Mouse (Mus musculus): ENCODE data around the gene Ssh1.

The Ssh1 gene

DNA sequence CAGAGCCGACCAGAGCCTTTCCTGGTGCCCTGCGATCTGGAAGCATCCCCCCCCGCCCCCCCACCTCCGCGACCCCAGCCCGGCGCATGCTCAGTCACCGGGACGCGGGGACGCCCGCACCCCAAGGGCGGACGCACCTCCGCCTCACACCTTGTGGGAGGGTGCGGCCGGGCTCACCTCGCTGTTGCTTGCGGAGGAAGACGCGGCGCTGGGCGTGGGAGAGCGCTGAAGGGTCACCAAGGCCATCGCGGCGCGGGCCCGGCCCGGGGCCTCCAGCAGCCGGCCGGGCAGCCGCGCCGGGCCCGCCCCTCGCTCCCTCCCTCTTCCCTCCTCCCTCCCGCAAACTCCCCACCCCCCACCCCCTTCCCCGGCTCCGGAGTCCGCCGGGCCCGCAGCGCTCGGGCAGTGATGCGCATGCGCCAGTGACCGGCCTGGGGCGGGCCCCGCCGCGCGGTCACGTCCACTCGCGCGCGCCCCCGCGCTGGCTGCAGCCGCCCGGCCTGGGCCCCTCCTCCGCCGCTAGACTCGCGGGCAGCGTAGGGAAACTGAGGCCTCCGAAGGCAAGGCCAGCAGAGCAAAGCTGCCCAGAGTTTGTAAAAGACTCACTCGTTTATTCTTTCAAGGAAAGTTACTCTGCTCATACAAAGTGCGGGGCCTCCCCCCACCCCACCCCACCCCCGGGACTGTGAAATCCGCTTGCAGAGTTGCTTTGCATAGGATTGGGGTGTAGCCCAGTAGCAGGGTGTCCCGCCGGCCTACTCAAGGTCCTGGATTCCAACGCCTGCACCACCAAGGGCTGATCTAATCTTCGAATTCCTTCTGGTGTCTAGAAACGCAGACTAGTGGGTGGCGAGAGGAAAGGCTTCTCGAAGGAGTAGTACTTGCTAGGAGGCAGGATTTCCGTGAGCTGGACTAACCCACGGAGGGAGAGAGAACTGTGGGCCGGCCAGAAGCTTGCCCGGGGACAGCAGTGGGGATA lies at the start of gene Ssh1:
Gene Ssh1 (minus strand): TSS at position 408 of the 979 bp plus-strand sequence.
- DNase-seq (ENCODE audit: extremely low read depth, low read depth, low spot score): no peak

DNA sequence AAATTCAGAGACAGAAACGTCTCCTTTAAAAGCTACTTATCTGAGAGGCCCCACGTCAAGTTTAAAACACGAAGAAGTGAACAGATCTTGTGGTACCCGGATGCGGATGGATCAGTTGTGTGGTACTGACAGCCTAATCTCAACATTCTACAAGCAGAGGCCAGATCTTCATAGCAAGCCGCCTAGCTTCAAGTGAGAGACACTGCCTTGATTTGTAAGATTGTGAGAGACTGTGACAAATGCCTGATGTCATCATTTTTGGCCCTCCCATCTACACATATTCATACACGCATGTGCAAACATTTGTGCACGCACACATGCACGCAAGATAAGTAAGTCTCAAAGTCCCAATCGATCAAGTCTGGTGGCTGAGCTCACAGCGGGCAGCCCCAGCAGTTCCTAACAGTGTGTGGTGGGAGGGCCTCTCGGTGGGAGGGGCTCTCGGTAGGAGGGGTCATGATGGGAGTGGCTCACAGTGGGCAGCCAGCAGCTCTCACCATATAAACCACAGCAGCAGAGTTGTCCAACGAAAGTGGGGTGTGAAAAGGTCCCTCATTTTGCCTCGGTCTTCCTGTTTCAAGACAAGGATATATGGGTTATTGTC lies 47.7 kb upstream of the Ssh1 start:
- no peak for DNase-seq (ENCODE audit: extremely low read depth, low read depth, low spot score)

DNA sequence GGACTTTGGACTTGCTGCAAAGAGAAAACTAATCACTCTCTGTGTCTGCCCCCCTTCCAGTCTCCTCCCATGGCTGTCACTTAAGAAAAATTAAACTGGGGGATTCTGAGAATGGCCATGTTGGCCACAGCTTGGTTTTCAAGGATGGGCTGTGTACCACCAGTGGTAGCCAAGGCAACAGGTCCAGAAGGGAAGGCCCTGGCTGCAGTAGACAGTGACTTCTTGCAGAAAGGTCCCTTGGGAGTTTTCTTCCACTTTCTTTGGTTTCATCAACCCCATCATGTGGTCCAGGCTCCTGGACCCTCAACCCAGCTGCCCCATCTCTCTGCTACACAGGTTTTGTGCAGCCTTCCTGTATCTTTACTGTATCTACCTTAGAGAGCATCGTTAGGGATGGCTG lies 47.2 kb upstream of the Ssh1 start:
- no peak for DNase-seq (ENCODE audit: extremely low read depth, low read depth, low spot score)

DNA sequence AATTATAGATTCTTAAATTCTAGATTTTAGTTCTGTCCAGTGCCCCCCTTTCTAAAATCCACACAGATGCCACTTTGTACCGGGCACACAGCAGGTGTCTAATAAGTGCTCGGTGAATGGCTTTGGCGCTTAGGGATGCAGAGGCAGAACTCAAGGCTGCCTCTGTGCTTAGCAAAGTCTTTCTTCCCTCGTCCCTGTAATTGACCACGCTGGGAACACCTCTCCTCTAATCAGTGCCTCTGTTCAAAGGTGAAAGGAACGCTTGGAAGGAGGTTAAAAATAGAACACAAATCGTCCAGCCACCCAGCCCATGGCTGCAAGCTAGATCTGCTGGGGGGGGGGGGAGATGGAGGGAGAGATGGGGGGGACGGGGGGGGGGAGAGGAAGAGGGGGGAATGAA lies 46.8 kb upstream of the Ssh1 start:
- DNase-seq (ENCODE audit: extremely low read depth, low read depth, low spot score): no peak

DNA sequence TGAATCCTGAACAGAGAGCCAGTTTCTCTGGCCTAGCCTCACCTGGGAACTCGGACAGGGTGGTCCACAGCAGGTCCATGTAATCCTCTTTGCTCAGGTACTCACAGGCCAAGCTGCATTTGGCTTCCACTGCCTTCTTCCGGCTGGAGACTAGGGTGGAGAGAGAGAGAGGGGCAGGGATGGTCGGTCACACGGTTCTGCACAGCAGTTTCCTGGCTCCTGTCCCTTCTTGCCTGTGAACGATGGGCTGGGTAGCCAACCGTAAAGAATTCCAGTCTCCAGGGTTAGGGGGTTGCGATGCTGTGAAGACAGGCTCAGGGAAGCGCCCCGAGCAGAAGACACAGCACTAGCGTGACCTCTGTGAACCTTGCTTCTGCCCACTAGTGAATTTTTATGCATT lies 41.4 kb upstream of the Ssh1 start:
- no peak for DNase-seq (ENCODE audit: extremely low read depth, low read depth, low spot score)

DNA sequence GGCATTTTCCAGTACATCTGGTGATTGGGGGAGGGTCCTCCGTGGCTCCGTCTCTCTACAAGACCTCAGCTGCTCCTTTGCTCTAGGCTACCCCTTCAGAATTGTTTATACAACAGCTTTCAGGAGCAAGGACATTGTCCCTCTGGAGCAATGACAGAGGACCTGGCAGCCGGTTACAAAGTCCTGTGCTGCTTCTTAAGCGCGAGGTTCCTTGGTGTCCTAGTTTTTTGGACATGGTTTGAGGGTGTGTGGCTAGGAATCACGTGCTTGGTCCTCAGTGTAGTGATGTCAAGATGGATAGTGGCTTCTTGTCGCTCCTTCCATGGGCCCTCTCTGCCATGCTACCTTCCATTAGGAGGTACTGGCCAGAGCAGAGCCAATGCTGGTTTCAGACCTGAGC lies 40.7 kb upstream of the Ssh1 start:
- no peak for DNase-seq (ENCODE audit: extremely low read depth, low read depth, low spot score)

DNA sequence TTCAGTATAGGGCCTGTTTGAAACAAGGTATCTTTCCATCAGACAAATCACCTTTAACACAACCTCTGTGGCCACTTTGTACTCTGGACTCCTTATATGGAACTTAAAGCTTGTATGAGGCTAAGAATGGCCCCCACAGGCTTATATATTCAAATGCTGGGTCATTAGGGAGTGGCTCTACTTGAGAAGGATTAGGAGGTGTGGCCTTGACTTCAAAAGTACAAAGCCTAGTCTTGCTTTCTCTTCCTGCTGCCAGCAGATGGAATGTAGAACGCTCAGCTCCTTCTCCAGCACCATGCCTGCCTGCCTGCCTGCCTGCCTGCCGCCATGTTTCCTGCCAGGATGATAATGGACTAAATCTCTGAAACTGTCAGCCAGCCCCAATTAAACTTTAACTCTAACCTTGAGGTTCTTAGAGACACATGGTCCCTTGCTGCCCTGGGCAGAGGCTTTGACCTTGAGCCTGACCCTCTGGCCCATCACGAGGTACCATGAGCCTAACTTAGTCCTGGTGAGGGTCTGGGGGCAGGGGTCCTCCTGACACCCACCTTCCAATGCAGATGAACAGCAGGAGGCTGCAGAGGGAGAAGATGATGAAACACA lies 38.6 kb upstream of the Ssh1 start:
- DNase-seq (ENCODE audit: extremely low read depth, low read depth, low spot score): no peak

DNA sequence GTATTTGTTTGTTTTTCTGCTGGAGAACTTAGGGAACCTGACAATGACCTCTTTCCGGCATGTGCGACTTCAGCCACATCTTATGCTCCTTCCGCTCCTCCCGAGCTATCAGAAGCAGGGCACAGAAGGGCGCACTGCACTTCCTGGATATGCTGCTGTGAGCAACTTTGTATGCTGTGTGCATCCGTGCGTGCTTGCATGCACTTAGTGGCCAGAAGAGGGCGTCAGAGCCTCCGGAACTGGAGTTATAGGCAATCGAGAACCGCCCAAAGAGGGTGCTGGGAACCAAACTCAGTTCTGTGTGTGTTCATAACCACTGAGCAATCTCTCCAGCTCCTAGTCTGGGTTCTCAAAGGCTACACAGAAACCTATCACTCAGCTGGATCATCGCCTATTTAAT lies 37.0 kb upstream of the Ssh1 start:
- no peak for DNase-seq (ENCODE audit: extremely low read depth, low read depth, low spot score)

DNA sequence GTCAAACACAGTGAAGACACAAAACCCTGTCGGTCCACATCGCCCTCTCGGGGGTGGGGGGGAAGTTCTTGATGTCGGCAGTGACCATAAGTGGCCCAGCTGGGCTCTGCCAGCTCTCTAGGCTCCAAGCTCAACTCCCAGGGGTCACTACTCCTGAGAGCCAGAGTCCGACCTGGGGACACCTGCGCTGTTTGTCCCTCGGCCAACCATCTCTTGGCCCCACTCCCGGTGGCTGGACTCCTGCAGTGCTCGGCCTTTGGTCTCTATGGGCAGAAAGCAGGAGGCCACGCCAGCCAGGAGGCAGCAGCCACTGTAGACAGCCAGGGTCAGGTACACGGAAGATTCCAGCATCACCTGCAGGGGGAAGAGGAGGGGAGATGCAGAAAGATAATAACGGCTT lies 34.4 kb upstream of the Ssh1 start:
- no peak for DNase-seq (ENCODE audit: extremely low read depth, low read depth, low spot score)

DNA sequence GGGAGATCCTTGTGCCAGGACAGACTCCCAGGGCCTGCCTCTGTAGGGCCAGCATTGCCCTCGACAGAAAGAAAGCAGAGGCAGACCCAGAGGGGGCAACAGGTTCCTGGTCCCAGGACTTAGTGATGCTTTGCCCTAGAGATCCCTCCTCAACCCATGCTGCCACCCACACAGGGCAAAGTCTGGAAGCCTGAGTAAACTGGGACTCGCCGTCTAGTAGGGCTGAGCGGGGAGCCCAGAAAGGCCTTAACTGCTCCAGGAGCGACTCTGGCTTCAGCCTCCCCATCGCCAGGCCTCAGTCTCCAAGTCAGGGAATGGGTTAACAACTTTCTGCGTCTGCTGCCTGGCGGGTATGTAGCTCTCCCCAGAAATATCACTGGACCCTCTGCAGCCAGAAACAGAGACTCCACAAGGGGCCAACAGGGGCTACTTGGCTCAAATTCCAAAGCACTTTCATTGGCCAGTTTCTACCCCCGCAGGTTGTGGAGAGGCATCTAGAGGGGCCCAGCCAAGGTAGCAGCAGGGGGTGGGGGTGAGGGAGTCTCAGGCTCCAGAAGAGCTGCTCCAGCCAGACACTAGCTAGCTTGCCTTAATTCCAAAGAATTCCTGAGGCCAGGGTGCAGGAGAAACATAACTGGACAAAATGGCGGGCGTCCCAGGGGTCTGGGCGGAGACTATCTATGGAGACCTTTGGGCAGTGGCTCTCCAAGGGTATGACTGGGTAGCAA lies 33.7 kb upstream of the Ssh1 start:
- no peak for DNase-seq (ENCODE audit: extremely low read depth, low read depth, low spot score)

DNA sequence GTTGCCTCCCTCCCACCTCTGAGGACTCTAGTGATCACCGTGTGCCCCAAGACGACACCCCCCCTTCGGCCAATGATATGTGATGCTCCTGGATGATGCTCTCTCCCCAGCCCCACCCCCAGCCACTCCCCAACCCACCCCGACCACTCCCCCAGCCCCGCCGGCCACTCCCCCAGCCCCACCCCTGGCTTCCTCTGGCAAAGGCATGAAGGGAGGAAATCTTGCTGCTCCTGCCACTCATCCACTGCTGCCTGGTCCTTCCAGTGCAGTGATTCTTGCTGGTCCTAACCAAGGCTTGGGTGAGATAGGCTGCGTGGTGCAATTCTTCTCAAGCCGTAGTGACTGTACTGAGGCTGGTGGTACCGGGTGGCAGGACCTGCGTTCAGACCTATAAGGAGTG lies 31.2 kb upstream of the Ssh1 start:
- no peak for DNase-seq (ENCODE audit: extremely low read depth, low read depth, low spot score)

DNA sequence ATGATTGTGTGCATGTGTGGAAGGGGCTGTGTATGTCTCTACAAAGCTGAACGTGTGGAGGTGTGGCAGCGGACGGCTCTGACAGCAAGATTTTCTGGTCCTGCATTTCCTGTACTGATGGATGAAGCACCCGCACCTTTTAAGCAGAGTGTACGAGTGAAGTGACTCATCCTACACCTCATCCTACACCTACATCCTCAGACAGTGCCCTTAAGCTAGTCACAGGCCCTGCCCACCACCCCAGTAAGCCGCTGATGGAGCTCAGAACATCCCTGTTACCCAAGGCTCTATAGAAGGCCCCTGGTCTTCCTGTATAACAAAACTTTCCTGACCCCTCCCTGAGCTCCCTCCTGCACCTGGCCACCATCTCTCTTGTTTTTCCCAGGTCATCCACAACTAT lies 30.7 kb upstream of the Ssh1 start:
- no peak for DNase-seq (ENCODE audit: extremely low read depth, low read depth, low spot score)

DNA sequence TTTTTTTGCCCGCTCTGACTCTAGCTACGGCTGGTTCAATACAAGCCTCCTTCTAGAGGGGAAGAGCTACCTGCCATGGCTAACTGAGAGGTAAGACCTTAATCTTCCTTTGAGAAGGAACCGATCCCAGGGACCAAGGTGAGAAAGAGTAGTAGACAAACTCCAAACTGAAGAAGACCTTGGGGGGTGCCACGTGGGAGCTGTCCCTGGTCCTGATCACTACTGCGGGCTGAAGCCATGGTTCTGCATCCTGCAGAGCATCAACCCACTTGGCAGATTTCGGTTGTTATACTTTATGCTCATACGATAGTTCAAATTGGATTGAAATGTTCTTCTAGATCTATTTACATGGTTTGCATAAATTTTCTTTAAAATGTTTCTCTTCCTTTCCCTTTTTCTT lies 21.4 kb upstream of the Ssh1 start:
- no peak for DNase-seq (ENCODE audit: extremely low read depth, low read depth, low spot score)

DNA sequence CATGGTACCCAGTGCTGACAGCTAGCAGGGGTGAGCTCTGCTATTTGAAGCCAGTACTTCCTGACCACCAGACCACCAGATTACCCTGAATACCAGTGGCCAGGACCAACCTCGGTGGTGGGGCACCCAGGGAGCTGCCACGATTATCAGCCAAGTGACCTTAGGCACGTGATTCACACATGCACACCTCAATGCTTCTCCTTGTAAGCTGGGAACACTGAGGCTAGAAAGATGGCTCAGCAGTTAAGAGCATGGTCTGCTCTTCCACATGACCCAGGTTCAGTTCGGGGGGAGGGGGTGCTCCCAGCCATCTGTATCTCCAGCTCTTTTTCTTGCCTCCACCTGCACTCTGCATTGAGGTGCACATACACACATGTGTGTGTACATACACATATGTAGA lies 15.4 kb upstream of the Ssh1 start:
- DNase-seq (ENCODE audit: extremely low read depth, low read depth, low spot score): no peak

DNA sequence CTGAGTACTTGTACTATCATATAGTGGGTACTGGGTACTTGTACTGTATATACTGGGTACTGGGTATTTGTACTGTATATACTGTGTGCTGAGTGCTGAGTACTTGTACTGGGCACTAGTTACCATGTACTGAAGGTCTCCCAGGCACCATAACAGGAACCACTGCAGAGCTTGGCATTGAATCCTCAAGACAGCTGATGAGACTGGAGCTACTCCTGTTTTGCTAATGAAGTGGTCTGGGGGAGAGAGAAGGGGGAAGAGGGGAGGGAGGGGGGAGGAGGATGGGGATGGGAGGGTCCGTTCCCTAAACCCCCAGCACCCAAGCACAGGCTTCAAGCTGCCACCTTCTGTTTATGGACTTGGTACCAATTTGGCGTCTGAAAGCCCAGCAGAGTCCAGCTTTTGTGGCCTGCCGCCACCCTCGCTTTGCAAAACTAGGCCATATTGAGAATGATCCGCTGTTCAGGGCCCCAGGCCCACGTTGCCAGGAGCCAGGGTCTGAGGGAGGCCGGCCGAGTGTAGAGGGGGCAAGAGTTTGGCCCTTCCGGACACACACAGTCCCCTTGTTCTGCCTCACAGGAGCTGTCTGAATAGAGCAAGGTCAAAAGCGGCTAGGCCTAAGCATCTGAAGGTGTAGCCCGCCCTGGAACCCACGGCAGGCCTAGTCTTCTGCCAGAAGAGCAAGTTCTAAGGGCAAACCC lies 14.2 kb upstream of the Ssh1 start:
- no peak for DNase-seq (ENCODE audit: extremely low read depth, low read depth, low spot score)

DNA sequence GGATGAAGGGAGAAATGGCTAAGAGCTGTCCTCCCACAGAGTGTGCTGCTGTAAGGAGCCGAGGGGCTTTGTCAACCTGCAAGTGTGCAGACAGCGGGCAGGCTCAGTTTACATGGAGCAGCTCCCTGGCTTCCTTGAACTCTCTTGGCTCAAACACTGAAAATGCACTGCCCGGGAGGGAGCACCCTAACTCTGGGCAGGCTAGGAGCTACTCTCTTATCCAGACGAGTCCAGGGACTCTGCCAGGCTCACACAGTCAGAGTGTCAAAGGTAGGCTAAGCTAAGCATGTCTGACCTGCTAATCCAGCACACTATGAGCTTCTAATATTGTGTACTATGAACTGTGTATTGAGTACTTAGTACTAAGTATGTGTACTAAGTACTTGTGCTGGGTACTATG lies 13.3 kb upstream of the Ssh1 start:
- no peak for DNase-seq (ENCODE audit: extremely low read depth, low read depth, low spot score)

DNA sequence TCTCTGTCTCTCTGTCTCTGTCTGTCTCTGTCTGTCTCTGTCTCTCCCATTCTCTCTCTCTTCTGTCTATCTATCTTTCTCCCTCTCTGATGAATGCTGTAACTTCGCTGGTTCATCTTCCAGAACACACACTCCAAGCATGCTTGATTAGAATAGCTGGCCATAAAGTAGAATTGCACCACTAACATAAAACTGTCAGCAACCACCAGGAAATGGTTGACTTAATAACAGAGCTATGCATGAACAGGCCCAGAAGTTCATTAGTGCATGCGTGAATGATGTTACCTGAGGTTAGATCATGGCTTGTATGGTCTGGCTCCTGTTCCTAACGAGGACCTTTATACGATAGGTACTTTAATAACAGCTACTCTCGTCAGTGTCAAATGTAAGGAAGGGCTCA lies 11.4 kb upstream of the Ssh1 start:
- no peak for DNase-seq (ENCODE audit: extremely low read depth, low read depth, low spot score)

DNA sequence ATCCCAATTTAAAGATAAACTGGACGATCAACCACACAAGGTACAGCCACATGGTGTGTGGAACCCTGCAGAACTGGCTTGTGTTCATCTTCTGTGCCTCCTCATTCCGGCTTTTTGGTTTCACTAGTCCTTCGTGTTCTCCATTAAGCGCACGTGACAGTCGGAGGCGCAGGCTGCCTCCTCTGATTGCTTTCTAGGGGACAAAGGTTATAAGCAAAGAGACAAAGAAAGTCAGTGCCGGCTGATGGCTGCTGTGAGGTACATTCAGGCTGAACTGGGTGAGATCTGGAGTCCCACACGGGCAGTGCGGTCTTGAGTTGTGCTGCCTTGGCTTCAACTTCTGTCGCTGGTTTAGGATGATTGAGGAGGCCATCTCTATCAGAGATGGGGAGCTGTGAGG lies 10.9 kb upstream of the Ssh1 start:
- DNase-seq (ENCODE audit: extremely low read depth, low read depth, low spot score): no peak

DNA sequence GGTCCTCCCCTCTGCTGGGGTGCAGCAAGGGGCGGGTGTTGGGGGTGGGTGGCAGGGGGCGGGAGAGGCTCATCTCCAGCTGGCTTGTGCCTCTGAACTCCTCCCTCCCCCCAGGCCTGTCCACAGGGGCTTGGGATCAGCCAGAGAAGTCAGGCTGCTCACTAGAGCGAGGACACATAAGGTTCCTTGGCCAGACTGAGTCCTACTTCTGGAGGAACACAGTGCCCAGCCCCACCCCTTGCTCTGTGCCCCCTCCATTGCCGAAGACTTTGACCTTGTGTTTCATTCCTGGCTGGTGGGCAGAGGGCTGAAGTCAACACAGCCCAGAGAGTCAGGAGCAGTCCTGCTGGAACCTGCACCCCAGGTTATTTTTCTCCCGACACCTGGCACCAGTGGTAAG lies 9.8 kb upstream of the Ssh1 start, which contains the start of gene Dao:
Gene Dao (plus strand): TSS at position 162 of the 400 bp plus-strand sequence.
- DNase-seq (ENCODE audit: extremely low read depth, low read depth, low spot score): no peak

DNA sequence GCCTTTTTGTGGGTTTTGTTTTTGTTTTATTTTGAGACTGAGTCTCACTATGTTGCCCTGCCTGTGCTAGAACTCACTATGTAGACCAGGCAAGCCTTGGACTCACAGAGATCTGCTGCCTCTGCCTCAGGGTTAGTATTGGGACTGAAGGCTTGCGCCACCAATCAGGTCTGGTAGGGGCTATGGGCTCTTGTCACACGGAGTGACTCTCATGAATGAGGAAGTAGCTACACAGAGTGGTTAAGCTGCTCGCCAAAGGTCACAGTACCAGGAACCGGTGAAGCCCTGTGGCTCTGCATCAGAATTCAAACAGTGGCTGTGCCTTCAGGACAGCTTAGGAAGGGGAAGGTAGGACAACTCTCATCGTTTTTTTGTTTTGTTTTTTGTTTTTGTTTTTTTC lies 5.7 kb upstream of the Ssh1 start:
- DNase-seq (ENCODE audit: extremely low read depth, low read depth, low spot score): no peak

DNA sequence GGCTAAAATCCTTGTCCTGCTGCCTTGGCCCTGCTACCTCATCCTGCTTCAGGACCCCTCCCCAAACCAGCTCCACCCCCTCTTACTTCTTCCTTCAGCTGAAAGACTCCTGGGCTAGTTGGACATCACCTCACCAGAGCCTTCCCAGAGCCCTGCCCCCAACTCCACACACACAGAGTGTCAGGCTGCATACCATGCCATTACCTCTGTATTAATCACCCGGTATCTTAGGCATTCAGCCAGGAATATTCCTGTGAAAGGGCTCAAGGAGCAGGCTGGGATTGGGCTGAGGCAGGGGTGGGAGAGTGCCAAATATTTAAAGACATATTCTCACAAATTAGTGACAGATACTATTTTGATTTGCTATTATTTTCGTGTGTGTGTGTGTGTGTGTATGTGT lies 2.8 kb upstream of the Ssh1 start:
- no peak for DNase-seq (ENCODE audit: extremely low read depth, low read depth, low spot score)
